18 mouse cellular contexts compared by ENCODE assay signal in genomic region chr8:48074149-48074548, GRCm38 (mm10).
"Had no signal": no experiment of that assay in that cellular context is flagged by ENCODE, and none has a peak within 500 bp of the region (broad histone marks: within the 10 kb centered on the region; RNA-seq: fewer than 3 reads in every experiment).

No protein-coding gene starts in this region.

- H3K36me3 ChIP-seq: midbrain, embryonic 10.5 days; midbrain, embryonic 12.5 days; neural tube, embryonic 13.5 days; neural tube, embryonic 15.5 days had no signal

- ATAC-seq: midbrain, embryonic 16.5 days had no signal

- H3K4me3 ChIP-seq: midbrain, embryonic 10.5 days; midbrain, embryonic 12.5 days; myocyte; neural tube, embryonic 13.5 days; neural tube, embryonic 15.5 days had no signal

- H3K4me2 ChIP-seq: lung, embryonic 14.5 days; midbrain, embryonic 12.5 days; neural tube, embryonic 13.5 days; neural tube, embryonic 15.5 days had no signal

- H3K9ac ChIP-seq: lung, embryonic 14.5 days; midbrain, embryonic 12.5 days; neural tube, embryonic 13.5 days; neural tube, embryonic 15.5 days had no signal

- H3K9me3 ChIP-seq: midbrain, embryonic 10.5 days; midbrain, embryonic 12.5 days; neural tube, embryonic 13.5 days; neural tube, embryonic 15.5 days had no signal

- H3K4me1 ChIP-seq: midbrain, embryonic 10.5 days; midbrain, embryonic 12.5 days; neural tube, embryonic 13.5 days; neural tube, embryonic 15.5 days had no signal

- H3K27me3 ChIP-seq: midbrain, embryonic 12.5 days; neural tube, embryonic 13.5 days; neural tube, embryonic 15.5 days had no signal

- H3K27ac ChIP-seq: midbrain, embryonic 10.5 days; midbrain, embryonic 12.5 days; neural tube, embryonic 13.5 days; neural tube, embryonic 15.5 days had no signal

- DNase-seq: lung, embryonic 14.5 days; lung, postnatal 10 days; lung, postnatal 4 days; midbrain, embryonic 14.5 days; retina, postnatal 1 day; right cerebral cortex, adult 18-20 months; right cerebral cortex, postnatal 25 days; right cerebral cortex, postnatal 4 days; spleen, adult 18-20 months; thymus, adult 18-20 months; thymus, postnatal 14 days; thymus, postnatal 36 days had no signal
